16 mouse cellular contexts compared by ENCODE assay signal in genomic region chr6:52290186-52290585, GRCm38 (mm10). TPM values are rescaled to one million over a fixed set of nuclear protein-coding genes. Genes with fewer than 3 reads are reported as not detected.
"Had no signal": no experiment of that assay in that cellular context is flagged by ENCODE, and none has a peak within 500 bp of the region (broad histone marks: within the 10 kb centered on the region; RNA-seq: fewer than 3 reads in every experiment).

No protein-coding gene starts in this region.

- H3K36me3 ChIP-seq: kidney, embryonic 15.5 days; liver, embryonic 13.5 days; midbrain, embryonic 15.5 days had no signal

- H3K27ac ChIP-seq: kidney, embryonic 15.5 days; liver, embryonic 13.5 days; midbrain, embryonic 15.5 days; stomach, postnatal 0 days had no signal

- ATAC-seq: liver, postnatal 0 days; midbrain, embryonic 15.5 days had no signal

- H3K9ac ChIP-seq: kidney, embryonic 15.5 days; liver, embryonic 13.5 days; liver, postnatal 0 days; midbrain, embryonic 15.5 days had no signal

- H3K9me3 ChIP-seq: kidney, embryonic 15.5 days; liver, embryonic 13.5 days; midbrain, embryonic 15.5 days had no signal

- DNase-seq: kidney, adult 2 months; kidney, postnatal 36 days; layer of hippocampus, adult 9-11 months; layer of hippocampus, postnatal 36 days; liver; liver, embryonic 13.5 days; liver, postnatal 0 days; right cerebral cortex, adult 18-20 months; right cerebral cortex, postnatal 25 days; thymus, postnatal 4 days had no signal

- H3K4me1 ChIP-seq: liver, embryonic 13.5 days had no signal

RNA-seq across cellular contexts. Expression of gene Evx1, which starts 23.1 kb away (rescaled TPM):
- polyA plus RNA-seq: kidney, adult 2 months; liver, embryonic 13.5 days; liver, postnatal 0 days; lung, embryonic 16.5 days; small intestine, adult 2 months; stomach, postnatal 0 days had no signal

RNA-seq across cellular contexts. Expression of gene Hoxa13, which starts 29.5 kb away (rescaled TPM):
- polyA plus RNA-seq: kidney, adult 2 months; liver, embryonic 13.5 days; liver, postnatal 0 days; lung, embryonic 16.5 days; midbrain, embryonic 15.5 days; neural tube, embryonic 14.5 days; small intestine, adult 2 months; stomach, postnatal 0 days had no signal

RNA-seq across cellular contexts. Expression of gene Hoxa11, which starts 44.6 kb away (rescaled TPM):
- polyA plus RNA-seq: liver, embryonic 13.5 days; liver, postnatal 0 days; lung, embryonic 16.5 days; small intestine, adult 2 months; stomach, postnatal 0 days had no signal

RNA-seq across cellular contexts. Expression of gene Hoxa10, which starts 49.5 kb away (rescaled TPM):
- polyA plus RNA-seq: liver, postnatal 0 days; lung, embryonic 16.5 days; small intestine, adult 2 months; stomach, postnatal 0 days had no signal

RNA-seq across cellular contexts. Expression of gene Hoxa9, which starts 59.3 kb away (rescaled TPM):
- polyA plus RNA-seq: midbrain, embryonic 15.5 days; small intestine, adult 2 months had no signal
